In genomic region chr16:34657566-34657965, GRCm38 (mm10) we compare ENCODE assay signal across 9 mouse cellular contexts. TPM values are rescaled to one million over a fixed set of nuclear protein-coding genes. Genes with fewer than 3 reads are reported as not detected.
DNase-seq lines count a peak whose midpoint lies in the region; ATAC-seq and TF ChIP-seq lines count a peak whose summit lies in the region.
"Not testable (repeated sequence)": the region's sequence is repeated elsewhere in the genome, so short reads cannot be mapped to it uniquely, and the experiment has no call there.
"Had no signal": no experiment of that assay in that cellular context is flagged by ENCODE, and none has a peak within 500 bp of the region (broad histone marks: within the 10 kb centered on the region; RNA-seq: fewer than 3 reads in every experiment).

No protein-coding gene starts in this region.

- not testable (repeated sequence) for TF ChIP-seq POLR2A in liver, adult 2 months (IDR thresholded peaks at IDR 0.05; ENCODE audit: extremely low read depth, insufficient read depth, low read length)

- 3% methylated on average over 16 of the region's 16 CpGs for WGBS in embryonic facial prominence, embryonic 12.5 days
- 5% methylated on average over 16 of the region's 16 CpGs for WGBS in heart, embryonic 10.5 days
- 3% methylated on average over 16 of the region's 16 CpGs for WGBS in hindbrain, postnatal 0 days
- 6% methylated on average over 16 of the region's 16 CpGs for WGBS in liver, adult 2 months
- WGBS in midbrain, embryonic 10.5 days = 5% methylated on average over 16 of the region's 16 CpGs

- not testable (repeated sequence) for H3K4me1 ChIP-seq in embryonic facial prominence, embryonic 12.5 days; heart, embryonic 10.5 days; hindbrain, postnatal 0 days (ENCODE audit: insufficient read depth, low read length); liver, adult 2 months (ENCODE audit: control insufficient read depth, insufficient read depth, low read length)
- H3K4me1 ChIP-seq in midbrain, embryonic 10.5 days = peaks cover 14% of the 10 kb centered on the region

- not testable (repeated sequence) for H3K36me3 ChIP-seq in embryonic facial prominence, embryonic 12.5 days; heart, embryonic 10.5 days; hindbrain, postnatal 0 days (ENCODE audit: insufficient read depth, low read length); liver, adult 2 months (ENCODE audit: control insufficient read depth, insufficient read depth, low read length); midbrain, embryonic 10.5 days

- H3K4me3 ChIP-seq in embryonic facial prominence, embryonic 12.5 days = peak overlapping the region; percentile 25
- peak overlapping the region; percentile 50 for H3K4me3 ChIP-seq in heart, embryonic 10.5 days
- H3K4me3 ChIP-seq in hindbrain, postnatal 0 days (ENCODE audit: low read length) = peak overlapping the region; percentile 34
- not testable (repeated sequence) for H3K4me3 ChIP-seq in liver, adult 2 months (ENCODE audit: insufficient read depth, low read depth, low read length)
- peak overlapping the region; percentile 49 for H3K4me3 ChIP-seq in midbrain, embryonic 10.5 days

- H3K79me2 ChIP-seq in liver, adult 2 months (ENCODE audit: control insufficient read depth, insufficient read depth, low read length) = not testable (repeated sequence)

- DNase-seq in adrenal gland, adult (ENCODE audit: inconsistent age in 2 of 2, low spot score in 1 of 2) = peak; percentile 14 to 46
- not testable (repeated sequence) for DNase-seq in heart, embryonic 10.5 days (ENCODE audit: low spot score); hindbrain, postnatal 0 days (ENCODE audit: low spot score); midbrain, embryonic 10.5 days (ENCODE audit: low spot score)
- DNase-seq in layer of hippocampus, adult 11-12 months (ENCODE audit: low spot score) = peak; percentile 35
- DNase-seq in liver, adult 2 months (ENCODE audit: extremely low read depth, low read depth, low spot score) = peak; percentile 4
- DNase-seq in right cerebral cortex, adult 18-20 months = peak; percentile 24

- not testable (repeated sequence) for H3K9ac ChIP-seq in embryonic facial prominence, embryonic 12.5 days; liver, adult 2 months (ENCODE audit: low read depth, low read length)
- H3K9ac ChIP-seq in hindbrain, postnatal 0 days (replicated peaks; ENCODE audit: low read length) = 0 out of 2 replicates have a peak overlapping the region, but pooled peaks have one; percentile 30

- H3K9me3 ChIP-seq in embryonic facial prominence, embryonic 12.5 days; heart, embryonic 10.5 days; hindbrain, postnatal 0 days (ENCODE audit: low read length); midbrain, embryonic 10.5 days (replicated peaks): not testable (repeated sequence)

- peak overlapping the region; percentile 59 for H3K4me2 ChIP-seq in embryonic facial prominence, embryonic 12.5 days (replicated peaks)
- H3K4me2 ChIP-seq in hindbrain, postnatal 0 days (ENCODE audit: low read depth, low read length) = peak overlapping the region; percentile 58

- not testable (repeated sequence) for H3K27ac ChIP-seq in embryonic facial prominence, embryonic 12.5 days; hindbrain, postnatal 0 days; liver, adult 2 months (replicated peaks; ENCODE audit: insufficient read depth, low read depth, low read length)
- peak overlapping the region; percentile 17; the same call in 1 of the 2 replicates for H3K27ac ChIP-seq in heart, embryonic 10.5 days
- H3K27ac ChIP-seq in midbrain, embryonic 10.5 days (replicated peaks) = 0 out of 2 replicates have a peak overlapping the region, but pooled peaks have one; percentile 28

- TF ChIP-seq CTCF in hindbrain, postnatal 0 days (IDR thresholded peaks at IDR 0.05; ENCODE audit: low read depth); liver, adult 2 months (IDR thresholded peaks at IDR 0.05; ENCODE audit: low read depth, low read length): not testable (repeated sequence)

- ATAC-seq in embryonic facial prominence, embryonic 12.5 days (ENCODE audit: insufficient number of reproducible peaks, insufficient read depth, low FRiP score, low TSS enrichment) = not testable (repeated sequence)
- 0 out of 2 replicates have a peak, but pooled peaks have one; percentile 55 for ATAC-seq in hindbrain, postnatal 0 days

- not testable (repeated sequence) for H3K27me3 ChIP-seq in embryonic facial prominence, embryonic 12.5 days; heart, embryonic 10.5 days (ENCODE audit: insufficient read depth, poor library complexity, severe bottlenecking); hindbrain, postnatal 0 days (ENCODE audit: insufficient read depth, low read length); liver, adult 2 months (ENCODE audit: control insufficient read depth, insufficient read depth, low read length); midbrain, embryonic 10.5 days (ENCODE audit: low read depth, poor library complexity, severe bottlenecking)

RNA-seq across cellular contexts. Expression of gene Ropn1, which starts 7.8 kb away (rescaled TPM):
- not detected in 2 replicates for polyA plus RNA-seq in embryonic facial prominence, embryonic 12.5 days (2016; fragmentation: Nextera tagmentation; extraction: Ambion mirVana)
- polyA plus RNA-seq in heart, embryonic 10.5 days (2016; fragmentation: Nextera tagmentation; extraction: Ambion mirVana) = 0.55 and 0.57 TPM in 2 replicates
- not detected in 2 replicates for total RNA-seq in hindbrain, postnatal 0 days (2014; rRNA removed)
- polyA plus RNA-seq in hindbrain, postnatal 0 days (2015; fragmentation: Nextera tagmentation; extraction: Ambion mirVana) = 0.28 and 0.34 TPM in 2 replicates
- not detected in 2 replicates for total RNA-seq in liver, adult 2 months (2014; rRNA removed)
- polyA plus RNA-seq in liver, adult 2 months (2012; rRNA removed) = not detected in 2 replicates
- not detected in 2 replicates for polyA plus RNA-seq in midbrain, embryonic 10.5 days (2016; fragmentation: Nextera tagmentation; extraction: Ambion mirVana)
- total RNA-seq: neutrophil, adult 5-6 weeks had no signal

RNA-seq across cellular contexts. Expression of gene Ccdc14, which starts 32.9 kb away (rescaled TPM):
- 8.2 and 9.7 TPM in 2 replicates for polyA plus RNA-seq in embryonic facial prominence, embryonic 12.5 days (2016; fragmentation: Nextera tagmentation; extraction: Ambion mirVana)
- 8.3 and 10.2 TPM in 2 replicates for polyA plus RNA-seq in heart, embryonic 10.5 days (2016; fragmentation: Nextera tagmentation; extraction: Ambion mirVana)
- total RNA-seq in hindbrain, postnatal 0 days (2014; rRNA removed) = 3.4 and 4.5 TPM in 2 replicates
- polyA plus RNA-seq in hindbrain, postnatal 0 days (2015; fragmentation: Nextera tagmentation; extraction: Ambion mirVana) = 1.8 and 2.3 TPM in 2 replicates
- 1.2 and 1.3 TPM in 2 replicates for total RNA-seq in liver, adult 2 months (2014; rRNA removed)
- polyA plus RNA-seq in liver, adult 2 months (2012; rRNA removed) = 0.24 and 0.28 TPM in 2 replicates
- 10.3 and 11.0 TPM in 2 replicates for polyA plus RNA-seq in midbrain, embryonic 10.5 days (2016; fragmentation: Nextera tagmentation; extraction: Ambion mirVana)
